Mouse (Mus musculus) bone marrow macrophage, adult 2 months (primary cell): Measurements from ENCODE around the gene Rasgef1b.

Experiments used
- CTCF ChIP-seq: IDR thresholded peaks from 2 replicates; pipeline ENCODE4 v1.5.1; 2012; ENCODE audit warnings: low read depth, mild to moderate bottlenecking, low read length, moderate library complexity
- POLR2A ChIP-seq: IDR thresholded peaks from 2 replicates; pipeline ENCODE4 v1.6.1; 2012; ENCODE audit warnings: mild to moderate bottlenecking, low read depth, low read length, borderline replicate concordance

- no peak for TF ChIP-seq CTCF
- TF ChIP-seq POLR2A, result no peak
Observed at GRCm38 (mm10) chr5:99476640-99477419, 252.0 kb downstream of the Rasgef1b start.
